Comparison of ENCODE assay signal across 9 mouse cellular contexts in genomic region chr8:125618543-125619335, GRCm38 (mm10). TPM values are rescaled to one million over a fixed set of nuclear protein-coding genes. Genes with fewer than 3 reads are reported as not detected.
DNase-seq lines count a peak whose midpoint lies in the region; ATAC-seq and TF ChIP-seq lines count a peak whose summit lies in the region.
"Had no signal": no experiment of that assay in that cellular context is flagged by ENCODE, and none has a peak within 500 bp of the region (broad histone marks: within the 10 kb centered on the region; RNA-seq: fewer than 3 reads in every experiment).

No protein-coding gene starts in this region.

- no peak overlapping the region for H3K27ac ChIP-seq in liver, adult 2 months (replicated peaks; ENCODE audit: insufficient read depth, low read depth, low read length)
- H3K27ac ChIP-seq in liver, embryonic 11.5 days (ENCODE audit: low read depth, low read length), result no peak overlapping the region
- peak overlapping the region; percentile 62; the same call in 1 of the 2 replicates for H3K27ac ChIP-seq in embryonic facial prominence, embryonic 10.5 days (replicated peaks)
- H3K27ac ChIP-seq in kidney, adult 2 months (ENCODE audit: insufficient read depth, low read depth, low read length), result no peak overlapping the region

- H3K36me3 ChIP-seq in liver, adult 2 months (ENCODE audit: control insufficient read depth, insufficient read depth, low read length), result no peaks in the 10 kb centered on the region
- no peaks in the 10 kb centered on the region for H3K36me3 ChIP-seq in liver, embryonic 11.5 days (ENCODE audit: control insufficient read depth, insufficient read depth, low read length)
- H3K36me3 ChIP-seq in embryonic facial prominence, embryonic 10.5 days (replicated peaks), result no peaks in the 10 kb centered on the region
- no peaks in the 10 kb centered on the region for H3K36me3 ChIP-seq in kidney, adult 2 months (ENCODE audit: control insufficient read depth, insufficient read depth, low read length)

- H3K79me2 ChIP-seq in liver, adult 2 months (ENCODE audit: control insufficient read depth, insufficient read depth, low read length), result no peaks in the 10 kb centered on the region

- DNase-seq in liver, adult 2 months (ENCODE audit: extremely low read depth, low read depth, low spot score), result peak; percentile 14
- DNase-seq in liver, embryonic 11.5 days (ENCODE audit: low spot score), result no peak
- DNase-seq in R1 (ENCODE audit: low read depth, low spot score), result peak; percentile 83
- DNase-seq in embryonic facial prominence, embryonic 10.5 days (ENCODE audit: low spot score), result no peak
- DNase-seq in lung, postnatal 36 days, result peak; percentile 70
- no peak for DNase-seq in spleen, postnatal 10 days (ENCODE audit: low spot score in 2 of 2)
- no peak for DNase-seq in thymus, postnatal 36 days
- no peak for DNase-seq in kidney, adult 2 months

- H3K4me3 ChIP-seq in liver, adult 2 months (ENCODE audit: insufficient read depth, low read depth, low read length), result no peak overlapping the region
- H3K4me3 ChIP-seq in liver, embryonic 11.5 days (ENCODE audit: low read depth, low read length), result no peak overlapping the region
- no peak overlapping the region for H3K4me3 ChIP-seq in embryonic facial prominence, embryonic 10.5 days
- no peak overlapping the region for H3K4me3 ChIP-seq in kidney, adult 2 months (ENCODE audit: insufficient read depth, low read depth, low read length)

- WGBS in liver, adult 2 months, result 45% methylated on average over 16 of the region's 16 CpGs
- WGBS in liver, embryonic 11.5 days, result 75% methylated on average over 16 of the region's 16 CpGs
- 81% methylated on average over 16 of the region's 16 CpGs for WGBS in embryonic facial prominence, embryonic 10.5 days
- WGBS in kidney, adult 2 months, result 75% methylated on average over 16 of the region's 16 CpGs

- H3K9me3 ChIP-seq in liver, embryonic 11.5 days (ENCODE audit: control insufficient read depth, low read length), result no peaks in the 10 kb centered on the region
- no peaks in the 10 kb centered on the region for H3K9me3 ChIP-seq in embryonic facial prominence, embryonic 10.5 days

- no peaks in the 10 kb centered on the region for H3K4me1 ChIP-seq in liver, adult 2 months (ENCODE audit: control insufficient read depth, insufficient read depth, low read length)
- H3K4me1 ChIP-seq in liver, embryonic 11.5 days (replicated peaks; ENCODE audit: control insufficient read depth, insufficient read depth, low read length), result peaks cover 15% of the 10 kb centered on the region
- peaks cover 49% of the 10 kb centered on the region for H3K4me1 ChIP-seq in embryonic facial prominence, embryonic 10.5 days
- H3K4me1 ChIP-seq in kidney, adult 2 months (ENCODE audit: control insufficient read depth, insufficient read depth, low read length), result no peaks in the 10 kb centered on the region

- no peak for TF ChIP-seq POLR2A in liver, adult 2 months (IDR thresholded peaks at IDR 0.05; ENCODE audit: extremely low read depth, insufficient read depth, low read length)
- no peak for TF ChIP-seq POLR2A in kidney, adult 2 months (IDR thresholded peaks at IDR 0.05; ENCODE audit: low read depth, low read length)

- H3K4me2 ChIP-seq in liver, embryonic 11.5 days, result no peak overlapping the region

- no peak for TF ChIP-seq CTCF in liver, adult 2 months (IDR thresholded peaks at IDR 0.05; ENCODE audit: low read depth, low read length)
- TF ChIP-seq CTCF in kidney, adult 2 months (conservative IDR thresholded peaks at IDR 0.05; ENCODE audit: insufficient read depth, insufficient read length, low read depth, low read length), result no peak

- no peak overlapping the region for H3K9ac ChIP-seq in liver, adult 2 months (ENCODE audit: low read depth, low read length)
- H3K9ac ChIP-seq in liver, embryonic 11.5 days (ENCODE audit: low read depth, low read length), result no peak overlapping the region

- no peak for ATAC-seq in liver, embryonic 11.5 days (replicated peaks; ENCODE audit: low FRiP score)
- ATAC-seq: forebrain, embryonic 16.5 days had no signal

- no peaks in the 10 kb centered on the region for H3K27me3 ChIP-seq in liver, adult 2 months (ENCODE audit: control insufficient read depth, insufficient read depth, low read length)
- H3K27me3 ChIP-seq in liver, embryonic 11.5 days (replicated peaks; ENCODE audit: control insufficient read depth, insufficient read depth, low read length), result no peaks in the 10 kb centered on the region
- H3K27me3 ChIP-seq in embryonic facial prominence, embryonic 10.5 days (replicated peaks; ENCODE audit: low read depth, poor library complexity, severe bottlenecking), result no peaks in the 10 kb centered on the region
- H3K27me3 ChIP-seq in kidney, adult 2 months (replicated peaks; ENCODE audit: control insufficient read depth, insufficient read depth, low read length), result no peaks in the 10 kb centered on the region

RNA-seq across cellular contexts. Expression of gene Sipa1l2, which starts 49.1 kb away (rescaled TPM):
- 2.5 and 3.6 TPM in 2 replicates for total RNA-seq in liver, adult 2 months (2014; rRNA removed)
- 1.5 TPM in 2 replicates for polyA plus RNA-seq in liver, adult 2 months (2012; rRNA removed)
- 4.7 and 4.8 TPM in 2 replicates for polyA plus RNA-seq in liver, embryonic 11.5 days (2014; fragmentation: Nextera tagmentation; extraction: Ambion mirVana)
- 12.7 and 14.8 TPM in 2 replicates for polyA plus RNA-seq in embryonic facial prominence, embryonic 10.5 days (2016; fragmentation: Nextera tagmentation; extraction: Ambion mirVana)
- polyA plus RNA-seq in kidney, adult 2 months (2012; rRNA removed), result 8.1 and 8.3 TPM in 2 replicates

RNA-seq across cellular contexts. Expression of gene Map10, which starts 50.9 kb away (rescaled TPM):
- total RNA-seq in liver, adult 2 months (2014; rRNA removed), result 0.40 and 0.55 TPM in 2 replicates
- 0.09 and 0.14 TPM in 2 replicates for polyA plus RNA-seq in liver, adult 2 months (2012; rRNA removed)
- polyA plus RNA-seq in liver, embryonic 11.5 days (2014; fragmentation: Nextera tagmentation; extraction: Ambion mirVana), result 2.6 and 3.3 TPM in 2 replicates
- polyA plus RNA-seq in embryonic facial prominence, embryonic 10.5 days (2016; fragmentation: Nextera tagmentation; extraction: Ambion mirVana), result 5.7 and 7.0 TPM in 2 replicates
- 1.8 and 2.7 TPM in 2 replicates for polyA plus RNA-seq in kidney, adult 2 months (2012; rRNA removed)

Comparison
In these comparisons a context has a peak if more than half of its experiments do, and no peak if none do; other contexts are left out.
1. DNase-seq: peak in liver, adult 2 months (single experiment), R1 (single experiment) and lung, postnatal 36 days (single experiment); none in liver, embryonic 11.5 days (single experiment), embryonic facial prominence, embryonic 10.5 days (single experiment), spleen, postnatal 10 days (0 of 2), thymus, postnatal 36 days (0 of 2) and kidney, adult 2 months (single experiment).